Mouse (Mus musculus) heart, postnatal 0 days (tissue): ENCODE data around the gene Shroom2.

Experiments
- CTCF ChIP-seq: IDR thresholded peaks from 2 replicates; pipeline ENCODE4 v1.5.1; 2016; ENCODE audit warnings: antibody characterized with exemption, control low read depth, low read depth
- EP300 ChIP-seq: IDR thresholded peaks from 2 replicates; pipeline ENCODE4 v1.6.1; 2016; ENCODE audit warnings: antibody characterized with exemption, low read depth

- TF ChIP-seq EP300 (no peak), CTCF (no peak)
Observed at GRCm38 (mm10) chrX:152781720-152782403, 12.6 kb upstream of the Shroom2 start, which contains the start of gene Gpr143.
